Mouse (Mus musculus): ENCODE measurements at regions not wholly inside any gene's neighbourhood (a gene's known extent, or its start where the extent isn't known, plus 50 kb on each side); places are given as distances from the start of the nearest gene placed in this dataset.

- no peaks in the 10 kb centered on the region for H3K27me3 ChIP-seq (ENCODE audit: control insufficient read depth, insufficient read depth, insufficient read length)
- H3K4me2 ChIP-seq (ENCODE audit: low read depth) = no peak overlapping the region
- H3ac ChIP-seq (ENCODE audit: control insufficient read depth, insufficient read length) = no peak overlapping the region
- no peaks in the 10 kb centered on the region for H3K36me3 ChIP-seq (ENCODE audit: control insufficient read depth, insufficient read depth)
- H3K4me3 ChIP-seq = no peak overlapping the region
- no peak for TF ChIP-seq E2F4 (IDR thresholded peaks at IDR 0.05; ENCODE audit: insufficient read depth)
- TF ChIP-seq POLR2A (IDR thresholded peaks at IDR 0.05; ENCODE audit: insufficient read length, low read depth) = no peak
- TF ChIP-seq TCF3 (IDR thresholded peaks at IDR 0.05; ENCODE audit: insufficient read length, low read depth) = no peak
- TF ChIP-seq REST (IDR thresholded peaks at IDR 0.05; ENCODE audit: insufficient read depth, insufficient read length) = no peak
- TF ChIP-seq MYOD1 (IDR thresholded peaks at IDR 0.05; ENCODE audit: control insufficient read depth in 1 of 3, insufficient read length in 2 of 3, low read depth in 2 of 3) = no peak
- no peak for TF ChIP-seq POLR2AphosphoS2 (IDR thresholded peaks at IDR 0.05; ENCODE audit: insufficient read length, low read depth)
- no peak for TF ChIP-seq USF1 (IDR thresholded peaks at IDR 0.05; ENCODE audit: low read depth)
- no peak for TF ChIP-seq CEBPB (IDR thresholded peaks at IDR 0.05; ENCODE audit: insufficient read depth, poor library complexity, severe bottlenecking)
- TF ChIP-seq SRF (IDR thresholded peaks at IDR 0.05; ENCODE audit: control insufficient read depth, insufficient read length, low read depth) = no peak
- no peak for TF ChIP-seq TCF12 (IDR thresholded peaks at IDR 0.05; ENCODE audit: insufficient read depth, poor library complexity, severe bottlenecking)
- no peak for TF ChIP-seq MYOG (IDR thresholded peaks at IDR 0.05; ENCODE audit: control insufficient read depth in 1 of 3, insufficient read depth in 1 of 3, insufficient read length in 2 of 3, low read depth in 2 of 3)
- no peak for TF ChIP-seq MAX (IDR thresholded peaks at IDR 0.05; ENCODE audit: low read depth)
- H3K79me2 ChIP-seq (ENCODE audit: control insufficient read depth, insufficient read depth) = no peaks in the 10 kb centered on the region
These were observed 934.3 kb downstream of the Adgrl2 start for GRCm38 (mm10) chr3:148056074-148056473.

- no peaks in the 10 kb centered on the region for H3K79me2 ChIP-seq (ENCODE audit: control insufficient read depth, insufficient read depth)
- no peaks in the 10 kb centered on the region for H3K27me3 ChIP-seq (ENCODE audit: control insufficient read depth, insufficient read depth, insufficient read length)
- H3K4me3 ChIP-seq = no peak overlapping the region
- TF ChIP-seq E2F4 (IDR thresholded peaks at IDR 0.05; ENCODE audit: insufficient read depth) = no peak
- no peak for TF ChIP-seq MYOG (IDR thresholded peaks at IDR 0.05; ENCODE audit: control insufficient read depth in 1 of 3, insufficient read depth in 1 of 3, insufficient read length in 2 of 3, low read depth in 2 of 3)
- no peak for TF ChIP-seq USF1 (IDR thresholded peaks at IDR 0.05; ENCODE audit: low read depth)
- TF ChIP-seq POLR2A (IDR thresholded peaks at IDR 0.05; ENCODE audit: insufficient read length, low read depth) = no peak
- no peak for TF ChIP-seq TCF12 (IDR thresholded peaks at IDR 0.05; ENCODE audit: insufficient read depth, poor library complexity, severe bottlenecking)
- no peak for TF ChIP-seq CEBPB (IDR thresholded peaks at IDR 0.05; ENCODE audit: insufficient read depth, poor library complexity, severe bottlenecking)
- no peak for TF ChIP-seq MAX (IDR thresholded peaks at IDR 0.05; ENCODE audit: low read depth)
- no peak for TF ChIP-seq TCF3 (IDR thresholded peaks at IDR 0.05; ENCODE audit: insufficient read length, low read depth)
- no peak overlapping the region for H3ac ChIP-seq (ENCODE audit: control insufficient read depth, insufficient read length)
- H3K4me2 ChIP-seq (ENCODE audit: low read depth) = no peak overlapping the region
- no peaks in the 10 kb centered on the region for H3K36me3 ChIP-seq (ENCODE audit: control insufficient read depth, insufficient read depth)
These were observed 937.8 kb downstream of the Adgrl2 start for GRCm38 (mm10) chr3:148052516-148052915.

GRCm38 (mm10) chr3:148048247-148048646 lies 942.1 kb downstream of the Adgrl2 start:
- Histone ChIP-seq H3K4me2 (ENCODE audit: low read depth) (no peak overlapping the region), H3K36me3 (ENCODE audit: control insufficient read depth, insufficient read depth) (no peaks in the 10 kb centered on the region), H3K4me3 (no peak overlapping the region), H3ac (ENCODE audit: control insufficient read depth, insufficient read length) (no peak overlapping the region), H3K79me2 (ENCODE audit: control insufficient read depth, insufficient read depth) (no peaks in the 10 kb centered on the region), H3K27me3 (ENCODE audit: control insufficient read depth, insufficient read depth, insufficient read length) (no peaks in the 10 kb centered on the region)
- TF ChIP-seq REST (IDR thresholded peaks at IDR 0.05; ENCODE audit: insufficient read depth, insufficient read length) (no peak), E2F4 (IDR thresholded peaks at IDR 0.05; ENCODE audit: insufficient read depth) (no peak), POLR2A (IDR thresholded peaks at IDR 0.05; ENCODE audit: insufficient read length, low read depth) (no peak), POLR2AphosphoS2 (IDR thresholded peaks at IDR 0.05; ENCODE audit: insufficient read length, low read depth) (no peak), MYOD1 (IDR thresholded peaks at IDR 0.05; ENCODE audit: control insufficient read depth in 1 of 3, insufficient read length in 2 of 3, low read depth in 2 of 3) (no peak), TCF3 (IDR thresholded peaks at IDR 0.05; ENCODE audit: insufficient read length, low read depth) (no peak), CEBPB (IDR thresholded peaks at IDR 0.05; ENCODE audit: insufficient read depth, poor library complexity, severe bottlenecking) (no peak), SRF (IDR thresholded peaks at IDR 0.05; ENCODE audit: control insufficient read depth, insufficient read length, low read depth) (no peak), USF1 (IDR thresholded peaks at IDR 0.05; ENCODE audit: low read depth) (no peak), MYOG (IDR thresholded peaks at IDR 0.05; ENCODE audit: control insufficient read depth in 1 of 3, insufficient read depth in 1 of 3, insufficient read length in 2 of 3, low read depth in 2 of 3) (no peak), MAX (IDR thresholded peaks at IDR 0.05; ENCODE audit: low read depth) (no peak), TCF12 (IDR thresholded peaks at IDR 0.05; ENCODE audit: insufficient read depth, poor library complexity, severe bottlenecking) (no peak)

GRCm38 (mm10) chr3:148032532-148032931 lies 957.8 kb downstream of the Adgrl2 start:
- Histone ChIP-seq H3K36me3 (ENCODE audit: control insufficient read depth, insufficient read depth) (no peaks in the 10 kb centered on the region), H3K4me2 (ENCODE audit: low read depth) (no peak overlapping the region), H3K4me3 (no peak overlapping the region), H3ac (ENCODE audit: control insufficient read depth, insufficient read length) (no peak overlapping the region), H3K79me2 (ENCODE audit: control insufficient read depth, insufficient read depth) (no peaks in the 10 kb centered on the region), H3K27me3 (ENCODE audit: control insufficient read depth, insufficient read depth, insufficient read length) (no peaks in the 10 kb centered on the region)
- TF ChIP-seq POLR2A (IDR thresholded peaks at IDR 0.05; ENCODE audit: insufficient read length, low read depth) (no peak), MAX (IDR thresholded peaks at IDR 0.05; ENCODE audit: low read depth) (no peak), REST (IDR thresholded peaks at IDR 0.05; ENCODE audit: insufficient read depth, insufficient read length) (no peak), TCF3 (IDR thresholded peaks at IDR 0.05; ENCODE audit: insufficient read length, low read depth) (no peak)

- Histone ChIP-seq H3K27me3 (ENCODE audit: control insufficient read depth, insufficient read depth, insufficient read length) (no peaks in the 10 kb centered on the region), H3K79me2 (ENCODE audit: control insufficient read depth, insufficient read depth) (no peaks in the 10 kb centered on the region), H3ac (ENCODE audit: control insufficient read depth, insufficient read length) (no peak overlapping the region), H3K4me3 (no peak overlapping the region), H3K4me2 (ENCODE audit: low read depth) (no peak overlapping the region), H3K36me3 (ENCODE audit: control insufficient read depth, insufficient read depth) (no peaks in the 10 kb centered on the region)
- TF ChIP-seq TCF12 (IDR thresholded peaks at IDR 0.05; ENCODE audit: insufficient read depth, poor library complexity, severe bottlenecking) (no peak), MYOD1 (IDR thresholded peaks at IDR 0.05; ENCODE audit: control insufficient read depth in 1 of 3, insufficient read length in 2 of 3, low read depth in 2 of 3) (no peak), POLR2A (IDR thresholded peaks at IDR 0.05; ENCODE audit: insufficient read length, low read depth) (no peak), TCF3 (IDR thresholded peaks at IDR 0.05; ENCODE audit: insufficient read length, low read depth) (no peak), E2F4 (IDR thresholded peaks at IDR 0.05; ENCODE audit: insufficient read depth) (no peak), POLR2AphosphoS2 (IDR thresholded peaks at IDR 0.05; ENCODE audit: insufficient read length, low read depth) (no peak)
These were observed 984.5 kb downstream of the Adgrl2 start for GRCm38 (mm10) chr3:148005831-148006230.
